Mouse (Mus musculus) CH12.LX (cell line): ENCODE measurements at regions not wholly inside any gene's neighbourhood (a gene's known extent, or its start where the extent isn't known, plus 50 kb on each side); places are given as distances from the start of the nearest gene placed in this dataset.

Source experiments
- DNase-seq: peaks from one replicate; pipeline ENCODE4 v3.0.0-alpha.2; 2013; ENCODE audit errors: extremely low read depth
- H3K27ac ChIP-seq: 2 replicates; pipeline ENCODE4 v1.5.1; 2012; ENCODE audit warnings: low read depth, mild to moderate bottlenecking, control low read depth, moderate library complexity; ENCODE audit not compliant: insufficient read depth
- H3K27me3 ChIP-seq: replicated peaks from 2 replicates; pipeline ENCODE3; 2012; ENCODE audit warnings: inconsistent platforms
- H3K36me3 ChIP-seq, 2 experiments: replicated peaks in 1 of 2; 2 replicates each; pipeline versions ENCODE3 to v1.6.1; 2012; ENCODE audit warnings: inconsistent platforms in 1 of 2, low read length in 1 of 2, mild to moderate bottlenecking in 1 of 2, mixed read lengths in 1 of 2, moderate library complexity in 1 of 2; ENCODE audit not compliant: control insufficient read depth in 1 of 2, insufficient read depth in 1 of 2
- H3K4me1 ChIP-seq, 2 experiments: 2 replicates each; pipeline ENCODE4 v1.6.1; 2012; ENCODE audit warnings: inconsistent platforms in 1 of 2, moderate library complexity in 1 of 2; ENCODE audit not compliant: insufficient read depth in 2 of 2, control insufficient read depth in 1 of 2
- H3K4me2 ChIP-seq: 2 replicates; pipeline ENCODE4 v1.6.1; 2012; ENCODE audit warnings: low read depth, mild to moderate bottlenecking, control low read depth; ENCODE audit not compliant: poor library complexity, insufficient read depth, severe bottlenecking
- H3K4me3 ChIP-seq, 3 experiments: fragments of 150-350 bp in 1 of 3; sonication (generic) in 1 of 3; replicated peaks in 1 of 3; 2 replicates each; pipeline versions ENCODE3 to v1.5.1; 2011 to 2012; ENCODE audit warnings: low read depth in 2 of 3, low read length in 2 of 3, mild to moderate bottlenecking in 2 of 3, moderate library complexity in 2 of 3, control low read depth in 1 of 3, improper control_type of control experiment in 1 of 3, inconsistent platforms in 1 of 3, mixed read lengths in 1 of 3; ENCODE audit not compliant: poor library complexity in 1 of 3
- H3K79me2 ChIP-seq: replicated peaks from 2 replicates; pipeline ENCODE4 v1.6.1; 2012; ENCODE audit warnings: mild to moderate bottlenecking, moderate library complexity; ENCODE audit not compliant: control insufficient read depth, poor library complexity, insufficient read depth, severe bottlenecking; ENCODE audit errors: extremely low read depth
- H3K9ac ChIP-seq: 2 replicates; pipeline ENCODE4 v1.6.1; 2012; ENCODE audit warnings: low read depth, mild to moderate bottlenecking, control low read depth, moderate library complexity; ENCODE audit not compliant: insufficient read depth
- H3K9me3 ChIP-seq: replicated peaks from 2 replicates; pipeline ENCODE3; 2012; ENCODE audit warnings: low read length, inconsistent platforms, mixed read lengths
- BHLHE40 ChIP-seq: IDR thresholded peaks from 2 replicates; pipeline ENCODE4 v1.6.1; 2011; ENCODE audit warnings: mild to moderate bottlenecking, low read depth, low read length, improper control_type of control experiment
- E2F4 ChIP-seq: IDR thresholded peaks from 2 replicates; pipeline ENCODE4 v1.6.1; 2011; ENCODE audit warnings: low read depth, low read length, improper control_type of control experiment; ENCODE audit not compliant: insufficient replicate concordance
- ETS1 ChIP-seq: conservative IDR thresholded peaks from 2 replicates; pipeline ENCODE4 v1.6.1; 2012; ENCODE audit warnings: low read depth, mild to moderate bottlenecking, inconsistent platforms, low read length, improper control_type of control experiment, moderate library complexity
- GABPA ChIP-seq: IDR thresholded peaks from 2 replicates; pipeline ENCODE4 v1.6.1; 2012; ENCODE audit warnings: low read depth, low read length, improper control_type of control experiment, inconsistent platforms; ENCODE audit not compliant: insufficient replicate concordance
- IRF4 ChIP-seq: IDR thresholded peaks from 2 replicates; pipeline ENCODE4 v1.6.1; 2014; ENCODE audit warnings: low read depth, mild to moderate bottlenecking, inconsistent platforms, low read length, improper control_type of control experiment
- JUND ChIP-seq: conservative IDR thresholded peaks from 2 replicates; pipeline ENCODE4 v1.6.1; 2011; ENCODE audit warnings: low read depth, low read length, improper control_type of control experiment
- MAFK ChIP-seq: IDR thresholded peaks from 2 replicates; pipeline ENCODE4 v1.6.1; 2011; ENCODE audit warnings: low read length, improper control_type of control experiment; ENCODE audit not compliant: insufficient replicate concordance
- MXI1 ChIP-seq: IDR thresholded peaks from 2 replicates; pipeline ENCODE4 v1.6.1; 2011; ENCODE audit warnings: mild to moderate bottlenecking, low read depth, low read length, improper control_type of control experiment
- MYC ChIP-seq: IDR thresholded peaks from 2 replicates; pipeline ENCODE4 v1.6.1; 2011; ENCODE audit warnings: low read depth, mild to moderate bottlenecking, improper control_type of control experiment, low read length
- NELFE ChIP-seq: IDR thresholded peaks from 2 replicates; pipeline ENCODE4 v1.6.1; 2011; ENCODE audit warnings: low read depth, low read length, improper control_type of control experiment
- NRF1 ChIP-seq: IDR thresholded peaks from 2 replicates; pipeline ENCODE4 v1.6.1; 2014; ENCODE audit warnings: low read depth, mild to moderate bottlenecking, inconsistent platforms, low read length, improper control_type of control experiment, moderate library complexity
- POLR2A ChIP-seq: IDR thresholded peaks from 2 replicates; pipeline ENCODE4 v1.6.1; 2011; ENCODE audit warnings: low read depth, mild to moderate bottlenecking, improper control_type of control experiment, low read length
- RCOR1 ChIP-seq: conservative IDR thresholded peaks from 2 replicates; pipeline ENCODE4 v1.6.1; 2012; ENCODE audit warnings: low read depth, mild to moderate bottlenecking, inconsistent platforms, low read length, improper control_type of control experiment
- SIN3A ChIP-seq: IDR thresholded peaks from 2 replicates; pipeline ENCODE4 v1.6.1; 2012; ENCODE audit warnings: low read length, improper control_type of control experiment, inconsistent platforms
- SMC3 ChIP-seq: IDR thresholded peaks from 2 replicates; pipeline ENCODE4 v1.6.1; 2011; ENCODE audit warnings: low read depth, low read length, improper control_type of control experiment
- TBP ChIP-seq: conservative IDR thresholded peaks from 2 replicates; pipeline ENCODE4 v1.6.1; 2011; ENCODE audit warnings: low read depth, low read length, improper control_type of control experiment
- USF1 ChIP-seq: IDR thresholded peaks from 2 replicates; pipeline ENCODE4 v1.6.1; 2014; ENCODE audit warnings: low read depth, mild to moderate bottlenecking, inconsistent platforms, low read length, improper control_type of control experiment
- dilution Hi-C: fragments of 300-500 bp; cut with MboI; formaldehyde crosslinking; loops from 2 replicates; pipeline ENCODE4 v1.14.3; 2020; ENCODE audit warnings: low sequenced_read_pairs; ENCODE audit not compliant: extremely low pct_unique_long_range_greater_than_20kb, extremely low pct_ligation_motif_present
- in situ Hi-C: fragments of 300-500 bp; cut with MboI; formaldehyde crosslinking; loops from 3 replicates; pipeline ENCODE4 v1.14.3; 2019; ENCODE audit warnings: low sequenced_read_pairs, low pct_ligation_motif_present, low pct_unique_long_range_greater_than_20kb, mixed read lengths

DNA sequence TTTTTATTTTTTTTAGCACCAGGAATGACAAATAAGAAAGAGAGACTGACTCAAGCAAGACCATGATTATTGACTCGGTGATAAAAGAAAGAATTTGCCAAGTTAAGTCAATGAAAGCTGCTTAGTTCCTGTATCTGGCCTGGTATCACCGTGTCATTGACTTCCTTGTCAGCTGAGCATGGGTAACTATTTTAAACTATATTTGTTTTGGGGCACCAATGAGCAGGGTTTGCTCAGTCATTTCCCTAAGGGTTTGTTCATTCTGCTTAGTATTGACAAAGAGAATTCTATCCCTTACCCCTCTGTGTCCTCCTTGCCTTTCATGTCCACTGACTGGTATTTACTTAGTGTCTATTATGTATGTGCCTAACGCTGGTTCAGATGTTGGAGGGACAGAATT, 189.2 kb upstream of the Fermt1 start:
- in situ Hi-C loops = no loop called here
- no peak overlapping the region for H3K9ac ChIP-seq
- H3K9me3 ChIP-seq = peaks cover 22% of the 10 kb centered on the region

DNA sequence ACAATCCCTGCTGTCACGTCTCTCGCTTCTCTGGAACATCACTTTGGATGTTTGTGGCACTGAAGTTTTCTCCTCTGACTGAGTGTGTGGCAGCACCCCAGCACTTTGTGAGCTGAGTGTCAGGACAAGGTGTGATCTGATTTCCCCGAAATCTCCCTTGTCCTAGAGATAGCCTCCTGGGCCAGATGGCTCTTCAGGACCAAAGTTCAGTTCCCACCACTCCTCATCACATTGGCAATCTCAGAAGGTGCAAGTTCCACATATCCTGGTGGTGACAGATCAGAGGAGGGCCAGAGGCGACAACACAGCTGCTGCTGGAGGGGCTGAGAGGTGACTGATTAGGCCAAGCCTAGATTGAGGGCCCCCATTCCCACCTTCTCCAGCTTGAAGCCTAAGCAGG, 193.2 kb upstream of the Fermt1 start:
- no peak for TF ChIP-seq MYC
- TF ChIP-seq NELFE = no peak
- no peak for TF ChIP-seq ETS1
- TF ChIP-seq POLR2A = no peak
- no peak for TF ChIP-seq NRF1
- no peak for TF ChIP-seq GABPA
- no peak for TF ChIP-seq IRF4
- TF ChIP-seq JUND = no peak
- no peak for TF ChIP-seq BHLHE40
- TF ChIP-seq SIN3A = no peak
- TF ChIP-seq MXI1 = no peak
- TF ChIP-seq USF1 = no peak
- H3K79me2 ChIP-seq = no peaks in the 10 kb centered on the region

More for the DNA sequence above, 189.2 kb upstream of the Fermt1 start:
- H3K27me3 ChIP-seq = no peaks in the 10 kb centered on the region
- no peak for TF ChIP-seq SMC3
- TF ChIP-seq SIN3A = no peak
- TF ChIP-seq E2F4 = no peak
- TF ChIP-seq MAFK = no peak
- no peak for TF ChIP-seq TBP
- TF ChIP-seq RCOR1 = no peak
- no peak for TF ChIP-seq IRF4
- H3K4me2 ChIP-seq = no peak overlapping the region
- no peak for DNase-seq
- H3K4me3 ChIP-seq = no peak overlapping the region
- no peak overlapping the region for H3K27ac ChIP-seq
- H3K4me1 ChIP-seq = peaks cover 0 to 3% of the 10 kb centered on the region in 2 experiments; a peak in 1 of 4 replicates
- dilution Hi-C loops = no loop called here
- H3K79me2 ChIP-seq = no peaks in the 10 kb centered on the region
- no peaks in the 10 kb centered on the region for H3K36me3 ChIP-seq

More for the DNA sequence above, 193.2 kb upstream of the Fermt1 start:
- H3K27ac ChIP-seq = no peak overlapping the region
- H3K27me3 ChIP-seq = no peaks in the 10 kb centered on the region
- in situ Hi-C loops = no loop called here
- H3K9ac ChIP-seq = no peak overlapping the region
- H3K4me1 ChIP-seq = peaks cover 0 to 3% of the 10 kb centered on the region in 2 experiments; a peak in 1 of 4 replicates
- H3K4me2 ChIP-seq = no peak overlapping the region
- no peak for DNase-seq
- no peak overlapping the region for H3K4me3 ChIP-seq
- peaks cover 26% of the 10 kb centered on the region for H3K9me3 ChIP-seq
- dilution Hi-C loops = no loop called here
- H3K36me3 ChIP-seq = no peaks in the 10 kb centered on the region
